Mouse (Mus musculus): ENCODE measurements around the gene En2. TPM values are rescaled to one million over a fixed set of nuclear protein-coding genes. Genes with fewer than 3 reads are reported as not detected.

The En2 gene
- total and polyA plus RNA-seq, 2 experiments from 2014 or later: 0.86 to 62.0 TPM

DNA sequence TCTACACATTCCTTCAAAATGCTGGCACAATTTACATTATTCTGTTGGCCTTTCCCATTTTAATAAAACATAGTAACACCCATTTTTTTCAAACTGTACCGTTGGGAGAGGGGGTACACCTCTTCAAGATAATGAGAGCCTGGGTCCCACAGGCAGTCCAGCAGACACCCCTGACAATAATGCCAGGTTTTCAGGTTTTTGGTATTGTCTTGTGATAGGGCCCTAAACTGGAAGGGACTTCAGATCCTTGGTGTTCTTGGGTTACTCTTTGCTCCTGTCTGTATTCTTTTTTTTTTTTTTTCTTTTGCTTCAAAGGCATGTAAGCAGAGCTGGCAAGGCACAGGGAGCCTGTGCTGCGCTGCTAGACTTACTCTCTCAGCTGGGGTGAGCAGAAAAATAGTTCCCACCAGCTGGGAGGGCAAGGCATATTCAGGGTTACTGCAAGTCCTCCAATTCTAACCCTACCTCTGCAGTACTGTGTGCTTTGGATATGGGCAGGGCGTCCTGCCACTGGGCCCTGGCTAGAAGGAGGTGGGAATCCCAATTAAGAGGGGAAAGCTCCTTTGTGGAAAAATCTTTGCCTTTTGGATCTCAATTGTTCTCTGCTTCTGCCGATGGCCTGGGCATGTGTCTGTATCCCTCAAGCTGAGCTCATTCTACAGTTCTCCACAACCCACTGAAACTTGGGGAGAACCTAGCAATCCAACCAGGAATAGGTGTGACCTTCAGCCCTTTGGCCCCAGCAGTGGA is 7.6 kb downstream of the En2 start:
- ATAC-seq (ENCODE audit: low FRiP score): no peak
- 33% methylated on average over 4 of the region's 4 CpGs for WGBS
- Histone ChIP-seq H3K27ac (ENCODE audit: low read depth, low read length) (no peak overlapping the region), H3K4me3 (ENCODE audit: low read depth, low read length) (no peak overlapping the region), H3K4me2 (ENCODE audit: low read depth, low read length, poor library complexity, severe bottlenecking) (no peak overlapping the region), H3K27me3 (ENCODE audit: insufficient read depth, low read length) (peaks cover 16% of the 10 kb centered on the region; the same call in 1 of the 2 replicates), H3K4me1 (ENCODE audit: insufficient read depth, low read length) (no peaks in the 10 kb centered on the region; the same call in 1 of the 2 replicates), H3K36me3 (ENCODE audit: insufficient read depth, low read length) (no peaks in the 10 kb centered on the region), H3K9me3 (ENCODE audit: low read length) (no peaks in the 10 kb centered on the region), H3K9ac (replicated peaks; ENCODE audit: low read length, poor library complexity, severe bottlenecking) (no peak overlapping the region)
- DNase-seq (ENCODE audit: low spot score): no peak
- TF ChIP-seq CTCF (IDR thresholded peaks at IDR 0.05): no peak

DNA sequence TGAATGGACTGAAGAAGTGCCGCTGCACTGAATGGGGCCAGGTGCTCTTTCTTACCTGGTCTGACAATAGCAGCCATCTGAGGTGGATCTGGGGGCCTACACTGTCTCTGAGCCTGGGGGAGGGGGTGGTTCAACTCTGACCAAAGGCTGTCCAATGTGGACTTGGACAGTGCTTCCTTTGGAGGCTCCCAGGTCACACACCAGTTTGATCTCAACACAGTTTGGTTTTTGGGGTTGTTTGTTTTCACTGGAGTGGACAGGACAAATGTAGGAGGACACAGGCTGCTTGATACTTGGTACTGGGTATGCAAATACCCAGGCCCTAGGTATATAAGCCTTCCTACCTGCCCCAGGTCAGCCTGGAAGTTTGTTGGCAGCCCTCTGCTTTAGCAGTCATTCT is 8.2 kb downstream of the En2 start:
- Histone ChIP-seq H3K9me3 (ENCODE audit: low read length) (no peaks in the 10 kb centered on the region), H3K9ac (replicated peaks; ENCODE audit: low read length, poor library complexity, severe bottlenecking) (no peak overlapping the region), H3K4me3 (ENCODE audit: low read depth, low read length) (no peak overlapping the region), H3K4me1 (ENCODE audit: insufficient read depth, low read length) (no peaks in the 10 kb centered on the region; the same call in 1 of the 2 replicates), H3K27ac (ENCODE audit: low read depth, low read length) (no peak overlapping the region), H3K4me2 (ENCODE audit: low read depth, low read length, poor library complexity, severe bottlenecking) (no peak overlapping the region), H3K36me3 (ENCODE audit: insufficient read depth, low read length) (no peaks in the 10 kb centered on the region), H3K27me3 (ENCODE audit: insufficient read depth, low read length) (peaks cover 16% of the 10 kb centered on the region; the same call in 1 of the 2 replicates)
- ATAC-seq (ENCODE audit: low FRiP score): no peak
- no peak for TF ChIP-seq CTCF (IDR thresholded peaks at IDR 0.05)
- DNase-seq (ENCODE audit: low spot score): no peak
- WGBS: 29% methylated on average over 1 of the region's 1 CpGs

DNA sequence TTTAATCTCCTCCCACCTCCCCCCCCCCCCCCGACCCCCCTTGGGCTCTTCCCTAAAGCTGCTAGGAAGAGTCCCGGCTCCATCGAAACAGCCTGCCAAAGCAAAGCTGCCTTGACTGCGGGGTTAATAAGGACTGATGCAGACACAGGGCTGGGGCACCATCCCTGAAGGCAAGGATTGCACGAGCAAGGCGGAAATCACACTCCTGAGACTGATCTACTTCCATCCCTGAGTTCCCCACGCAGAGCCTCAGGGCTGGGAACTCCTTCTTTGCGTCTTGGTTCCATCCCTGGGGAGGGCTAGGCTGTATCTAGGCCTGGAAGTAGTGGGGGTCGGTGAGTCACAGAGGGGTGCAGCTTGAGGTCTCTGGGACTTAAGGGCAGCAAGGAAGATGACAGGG is 8.6 kb downstream of the En2 start:
- no peak for ATAC-seq (ENCODE audit: low FRiP score)
- Histone ChIP-seq H3K36me3 (ENCODE audit: insufficient read depth, low read length) (no peaks in the 10 kb centered on the region), H3K27ac (ENCODE audit: low read depth, low read length) (peak overlapping the region; percentile 67; the same call in 1 of the 2 replicates), H3K9me3 (ENCODE audit: low read length) (no peaks in the 10 kb centered on the region), H3K4me2 (ENCODE audit: low read depth, low read length, poor library complexity, severe bottlenecking) (no peak overlapping the region; the same call in 1 of the 2 replicates), H3K4me3 (ENCODE audit: low read depth, low read length) (no peak overlapping the region), H3K4me1 (ENCODE audit: insufficient read depth, low read length) (no peaks in the 10 kb centered on the region; the same call in 1 of the 2 replicates), H3K9ac (replicated peaks; ENCODE audit: low read length, poor library complexity, severe bottlenecking) (no peak overlapping the region), H3K27me3 (ENCODE audit: insufficient read depth, low read length) (peaks cover 20% of the 10 kb centered on the region; the same call in 1 of the 2 replicates)
- TF ChIP-seq CTCF (IDR thresholded peaks at IDR 0.05): no peak
- DNase-seq (ENCODE audit: low spot score): no peak
- WGBS: 9% methylated on average over 8 of the region's 9 CpGs

DNA sequence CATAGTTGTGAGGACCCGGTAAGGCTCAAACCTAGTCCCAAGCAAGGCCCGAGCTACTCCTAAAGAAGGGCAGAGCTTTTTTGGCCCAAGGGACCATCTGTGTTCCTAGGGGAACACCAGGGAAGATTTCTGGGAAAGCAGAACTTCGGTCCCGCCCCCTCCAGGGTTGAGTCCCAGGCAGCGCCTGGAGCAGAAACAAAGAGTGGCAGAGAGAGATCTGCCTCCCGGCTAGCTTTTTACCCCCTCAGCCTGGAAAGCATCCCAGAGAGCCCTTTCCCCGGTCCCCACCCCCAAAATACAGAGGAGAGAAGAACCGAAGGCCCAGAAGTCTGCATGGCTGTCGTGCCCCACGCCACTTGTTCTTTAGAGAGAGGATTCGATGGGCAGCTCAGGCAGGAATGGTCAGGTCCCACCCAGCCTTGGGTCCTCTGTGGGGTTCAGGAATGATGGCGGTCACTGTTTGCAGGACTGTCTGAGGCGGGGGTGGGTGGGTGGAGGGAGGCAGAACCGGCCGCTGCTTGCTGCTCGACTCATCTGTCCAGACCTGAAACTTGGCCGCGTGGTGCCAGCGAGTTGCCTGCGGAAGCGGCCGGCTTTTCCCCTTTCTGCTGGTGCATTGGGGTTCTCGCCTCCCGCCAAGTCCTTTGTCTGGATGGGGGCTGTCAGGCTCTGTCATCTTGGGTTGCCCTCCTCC is 9.5 kb downstream of the En2 start:
- DNase-seq (ENCODE audit: low spot score) (peak; percentile 68), ATAC-seq (ENCODE audit: low FRiP score) (peak; percentile 65)
- peak overlapping the region; percentile 67 for H3K27ac ChIP-seq (ENCODE audit: low read depth, low read length)
- H3K4me3 ChIP-seq (ENCODE audit: low read depth, low read length): no peak overlapping the region
- H3K9ac ChIP-seq (replicated peaks; ENCODE audit: low read length, poor library complexity, severe bottlenecking): no peak overlapping the region; the same call in 1 of the 2 replicates
- H3K4me1 ChIP-seq (ENCODE audit: insufficient read depth, low read length): no peaks in the 10 kb centered on the region; the same call in none of the 2 replicates
- no peaks in the 10 kb centered on the region for H3K9me3 ChIP-seq (ENCODE audit: low read length)
- peaks cover 22% of the 10 kb centered on the region; the same call in 1 of the 2 replicates for H3K27me3 ChIP-seq (ENCODE audit: insufficient read depth, low read length)
- peak overlapping the region; percentile 39 for H3K4me2 ChIP-seq (ENCODE audit: low read depth, low read length, poor library complexity, severe bottlenecking)
- no peaks in the 10 kb centered on the region for H3K36me3 ChIP-seq (ENCODE audit: insufficient read depth, low read length)
- TF ChIP-seq CTCF (IDR thresholded peaks at IDR 0.05): no peak
- WGBS: 13% methylated on average over 24 of the region's 24 CpGs

DNA sequence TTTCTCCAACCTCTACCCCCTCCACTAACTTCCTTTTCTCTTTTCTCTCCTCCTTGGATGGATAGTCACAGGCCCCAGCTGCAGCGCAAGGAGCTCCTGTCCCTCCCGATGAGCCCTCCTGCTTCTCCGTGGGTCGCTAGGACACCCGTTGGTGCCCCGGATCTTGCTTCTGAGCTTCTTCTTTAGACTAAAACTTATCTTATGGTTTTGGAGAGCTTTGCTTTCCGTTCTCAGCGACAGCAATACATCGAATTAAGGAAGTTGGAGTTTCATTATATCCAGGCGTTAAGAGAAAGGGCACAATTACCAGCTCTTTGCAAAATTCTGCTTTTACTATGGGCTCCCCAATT is 10.1 kb downstream of the En2 start:
- TF ChIP-seq CTCF (IDR thresholded peaks at IDR 0.05): no peak
- ATAC-seq (ENCODE audit: low FRiP score) (peak; percentile 24; the same call in 1 of the 2 replicates), DNase-seq (ENCODE audit: low spot score) (no peak)
- peak overlapping the region; percentile 67 for H3K27ac ChIP-seq (ENCODE audit: low read depth, low read length)
- no peaks in the 10 kb centered on the region; the same call in none of the 2 replicates for H3K4me1 ChIP-seq (ENCODE audit: insufficient read depth, low read length)
- no peak overlapping the region for H3K4me3 ChIP-seq (ENCODE audit: low read depth, low read length)
- no peak overlapping the region; the same call in 1 of the 2 replicates for H3K9ac ChIP-seq (replicated peaks; ENCODE audit: low read length, poor library complexity, severe bottlenecking)
- H3K4me2 ChIP-seq (ENCODE audit: low read depth, low read length, poor library complexity, severe bottlenecking): peak overlapping the region; percentile 39
- peaks cover 22% of the 10 kb centered on the region for H3K27me3 ChIP-seq (ENCODE audit: insufficient read depth, low read length)
- H3K36me3 ChIP-seq (ENCODE audit: insufficient read depth, low read length): no peaks in the 10 kb centered on the region
- 16% methylated on average over 10 of the region's 10 CpGs for WGBS
- no peaks in the 10 kb centered on the region for H3K9me3 ChIP-seq (ENCODE audit: low read length)

DNA sequence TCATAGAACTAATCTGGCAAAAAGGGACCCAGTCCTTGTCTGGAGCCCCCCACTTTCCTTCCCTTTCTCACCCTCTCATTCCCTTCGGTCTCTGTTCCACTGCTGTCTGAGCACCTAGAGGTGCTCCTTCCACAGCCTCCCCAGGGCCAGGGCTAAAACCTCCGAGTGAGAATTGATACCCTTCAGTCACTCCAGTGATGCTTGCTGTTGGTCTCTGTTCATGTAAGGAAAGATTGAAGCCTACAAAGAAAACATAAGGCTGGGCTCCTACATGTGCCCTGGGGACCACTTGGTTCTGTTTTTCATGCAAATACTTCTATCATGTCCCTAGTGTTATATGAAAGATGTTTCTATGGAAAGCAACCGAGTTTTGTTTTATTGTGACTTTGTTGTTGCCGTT is 10.5 kb downstream of the En2 start:
- peak overlapping the region; percentile 67; the same call in 1 of the 2 replicates for H3K27ac ChIP-seq (ENCODE audit: low read depth, low read length)
- H3K9me3 ChIP-seq (ENCODE audit: low read length): no peaks in the 10 kb centered on the region
- 12% methylated on average over 4 of the region's 4 CpGs for WGBS
- H3K4me3 ChIP-seq (ENCODE audit: low read depth, low read length): no peak overlapping the region
- no peaks in the 10 kb centered on the region for H3K36me3 ChIP-seq (ENCODE audit: insufficient read depth, low read length)
- H3K27me3 ChIP-seq (ENCODE audit: insufficient read depth, low read length): peaks cover 19% of the 10 kb centered on the region
- H3K4me1 ChIP-seq (ENCODE audit: insufficient read depth, low read length): no peaks in the 10 kb centered on the region; the same call in none of the 2 replicates
- TF ChIP-seq CTCF (IDR thresholded peaks at IDR 0.05): no peak
- DNase-seq (ENCODE audit: low spot score): no peak
- no peak overlapping the region for H3K9ac ChIP-seq (replicated peaks; ENCODE audit: low read length, poor library complexity, severe bottlenecking)
- no peak overlapping the region; the same call in 1 of the 2 replicates for H3K4me2 ChIP-seq (ENCODE audit: low read depth, low read length, poor library complexity, severe bottlenecking)
- ATAC-seq (ENCODE audit: low FRiP score): no peak

All from midbrain, postnatal 0 days (tissue).